Mouse (Mus musculus) cerebellum, postnatal 10 days (tissue): ENCODE measurements around the gene 4931428F04Rik.
"Not testable (repeated sequence)": the region's sequence is repeated elsewhere in the genome, so short reads cannot be mapped to it uniquely, and the experiment has no call there.

Experiments
- DNase-seq, 2 experiments: peaks; one replicate each; pipeline ENCODE4 v3.0.0; 2021; ENCODE audit warnings: mixed read lengths in 2 of 2

4931428F04Rik gene

GRCm38 (mm10) chr8:105260371-105261099 lies 29.1 kb downstream of the 4931428F04Rik start:
- DNase-seq, result no peak

GRCm38 (mm10) chr8:105259721-105260320 lies 29.8 kb downstream of the 4931428F04Rik start:
- DNase-seq, result peak; percentile 86 to 90

DNA sequence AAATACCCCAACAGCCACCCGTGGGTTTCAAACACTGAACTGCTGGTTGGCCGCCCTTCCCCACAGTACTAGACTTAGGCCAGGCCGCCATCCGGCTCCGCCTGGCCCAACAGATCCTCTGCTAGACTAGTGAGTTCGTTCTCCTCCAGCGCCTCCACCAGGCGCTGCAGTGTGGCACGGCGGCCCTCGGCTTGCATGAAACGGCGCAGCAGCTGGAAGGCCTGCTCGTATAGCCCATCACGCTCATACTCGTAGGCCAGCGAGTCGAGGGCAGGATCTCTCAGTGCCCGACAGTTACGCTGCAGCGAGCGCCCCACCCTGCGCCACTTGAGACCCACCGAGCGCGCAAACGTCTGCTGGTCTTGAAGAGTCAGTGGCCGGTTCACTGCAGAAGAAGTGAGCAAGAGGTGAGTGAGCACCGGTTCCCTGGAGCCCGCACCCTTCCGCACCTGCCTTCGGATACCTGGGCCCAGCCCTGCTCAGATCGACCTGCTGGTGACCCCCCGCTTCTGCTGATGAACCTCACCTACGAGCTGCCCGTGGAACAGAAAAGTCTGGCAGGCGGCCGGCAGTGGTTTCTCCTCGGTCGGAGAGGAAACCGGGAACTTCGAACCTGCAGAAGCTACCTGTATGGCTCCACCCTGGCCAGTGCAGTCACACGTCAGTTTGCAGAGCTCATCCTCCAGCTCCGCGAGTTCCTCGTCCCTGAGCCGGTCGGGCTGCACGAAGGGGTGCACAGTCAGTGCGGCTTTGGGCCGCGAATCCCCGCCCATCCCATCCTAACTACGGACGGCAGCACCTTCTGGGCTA lies 30.5 kb downstream of the 4931428F04Rik start:
- peak; percentile 54 to 58 for DNase-seq

DNA sequence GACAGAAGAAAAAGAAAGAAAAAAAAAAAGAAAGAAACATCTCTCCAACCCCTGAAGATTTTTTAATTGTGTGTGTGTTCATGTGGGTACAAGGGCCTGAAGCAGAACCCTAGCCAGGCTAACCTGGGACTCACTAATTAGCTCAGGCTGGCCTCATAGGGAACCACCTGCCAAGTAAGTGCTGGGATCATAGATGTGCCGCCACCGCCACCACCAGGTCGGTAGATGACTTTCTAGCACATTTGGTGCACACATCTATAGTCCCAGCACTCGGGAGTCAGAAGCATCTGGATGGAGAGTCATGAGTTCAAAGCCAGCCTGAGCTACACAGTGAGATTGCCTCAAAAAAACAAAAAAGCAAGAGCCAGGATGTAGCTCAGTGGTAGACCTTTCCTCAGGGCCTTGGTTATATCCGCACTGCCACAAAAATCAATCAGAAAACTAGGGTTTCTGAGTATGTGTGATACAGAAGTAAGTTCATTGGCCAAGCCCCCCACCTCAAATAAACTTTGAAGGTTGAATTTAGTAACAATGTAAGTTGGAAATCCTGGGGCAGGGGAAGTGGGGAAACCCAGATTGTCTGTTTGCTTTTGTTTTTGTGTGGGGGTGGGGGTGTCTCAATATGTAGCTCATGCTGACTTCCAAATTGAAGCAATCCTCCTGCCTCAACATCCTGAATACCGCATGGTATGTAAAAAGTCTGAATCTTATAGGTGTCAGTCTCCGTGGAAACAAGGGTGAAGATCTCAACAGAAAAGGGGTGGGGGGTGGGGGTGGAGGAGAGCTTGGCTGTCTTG lies 32.1 kb downstream of the 4931428F04Rik start:
- DNase-seq, result no peak

DNA sequence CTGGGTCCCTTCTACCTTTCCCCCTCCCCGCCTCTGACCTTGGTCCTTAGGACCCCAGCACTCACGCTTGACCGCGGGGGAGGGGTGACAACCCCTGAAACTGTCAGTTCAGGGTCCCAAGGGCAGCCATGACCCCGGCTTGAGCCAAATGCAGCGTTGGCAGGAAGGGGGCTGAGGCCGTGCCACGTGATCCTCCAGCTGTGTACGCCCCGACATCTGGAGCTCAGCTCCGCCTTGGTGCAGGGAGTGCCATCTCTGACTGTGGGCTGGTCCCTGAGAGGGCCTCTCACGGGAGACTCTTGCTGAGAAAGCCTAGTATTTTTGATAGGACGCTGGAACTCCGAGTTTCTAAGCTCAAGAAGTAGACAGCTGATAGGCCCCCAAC lies 34.7 kb downstream of the 4931428F04Rik start, which contains the start of gene B3gnt9:
TSS of gene B3gnt9 (minus strand) at position 188 of the 385 bp plus-strand sequence.
- DNase-seq, result peak in 1 of 2 experiments; percentile 51

- DNase-seq, result peak; percentile 96 to 97
Measured at GRCm38 (mm10) chr8:105254152-105254965, 35.3 kb downstream of the 4931428F04Rik start.

DNA sequence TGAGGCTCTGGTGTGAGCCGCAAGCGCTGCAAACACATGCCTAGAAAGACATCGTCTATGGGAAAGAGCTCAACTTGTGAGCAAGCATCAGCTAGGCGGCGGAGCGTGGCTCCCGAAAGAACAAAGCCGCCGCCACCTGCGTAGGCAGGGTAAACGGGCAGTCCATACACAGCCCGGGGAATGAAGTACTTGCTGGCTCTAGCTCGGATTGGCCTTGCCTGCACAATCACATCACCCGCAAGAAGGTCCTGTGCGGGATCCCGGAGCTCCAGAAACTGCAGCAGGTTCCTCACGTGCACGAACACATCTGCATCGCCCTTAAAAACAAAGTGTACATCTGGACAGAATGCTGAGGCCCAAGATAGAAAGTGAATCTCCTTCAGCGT lies 35.9 kb downstream of the 4931428F04Rik start:
- peak in 1 of 2 experiments; percentile 39 for DNase-seq

DNA sequence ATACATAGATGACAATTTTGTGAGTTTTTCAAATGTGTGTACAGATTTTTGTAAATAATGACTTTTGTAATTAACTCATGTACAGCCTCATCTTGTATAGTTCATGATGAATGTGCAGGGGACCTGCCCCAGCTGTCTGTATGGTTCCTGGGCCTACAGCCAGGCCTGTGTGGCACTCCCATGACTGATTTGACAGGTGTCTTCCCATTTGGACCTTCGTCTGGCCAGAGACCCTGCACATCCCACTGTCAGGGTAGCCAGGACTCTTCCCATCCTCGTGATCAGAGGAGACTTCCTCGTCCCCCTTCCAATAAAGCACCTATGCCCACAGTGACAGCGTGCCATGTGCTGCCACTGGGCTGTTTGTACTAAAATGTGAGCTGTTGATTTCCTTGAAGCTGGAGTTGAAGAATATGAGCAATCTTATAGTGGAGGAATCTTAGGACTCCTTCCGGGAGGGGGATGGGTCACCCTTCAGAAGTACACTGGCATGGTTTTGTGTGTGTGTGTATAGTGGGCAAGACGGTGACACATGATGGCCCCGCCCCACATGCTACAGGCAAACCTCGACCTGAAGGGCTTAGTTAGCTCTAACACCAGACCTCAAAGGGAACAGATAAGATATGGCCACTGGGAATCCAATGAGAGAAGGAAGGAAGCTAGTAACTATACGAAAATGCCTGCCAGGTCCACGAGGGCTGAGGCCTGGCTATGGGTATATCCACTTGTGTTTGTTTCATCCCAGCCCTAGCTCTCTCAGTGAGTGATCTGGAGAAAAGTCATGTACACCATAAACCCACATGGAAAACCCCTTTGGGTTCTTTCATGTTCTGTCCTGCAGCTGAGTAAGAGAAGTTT lies 36.8 kb downstream of the 4931428F04Rik start:
- no peak for DNase-seq

DNA sequence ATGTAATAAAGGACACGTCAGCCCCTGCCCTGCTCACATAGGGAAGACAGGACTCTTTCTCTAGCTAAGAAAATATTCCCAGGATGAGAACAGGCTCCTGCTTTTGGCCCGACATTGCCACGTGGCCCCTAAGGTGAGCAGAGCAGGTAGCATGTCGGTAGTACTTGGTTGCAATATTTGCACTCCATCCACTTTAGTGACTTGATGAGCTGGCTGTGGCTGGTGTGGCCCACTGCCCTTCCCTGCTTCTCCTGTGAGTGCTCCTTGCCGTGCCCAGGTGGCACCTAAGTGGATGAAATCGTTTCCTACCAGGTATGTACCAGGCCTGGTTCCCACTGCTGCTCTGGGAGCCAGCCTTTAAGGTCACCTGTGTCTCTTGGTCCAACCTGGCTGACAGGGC lies 37.7 kb downstream of the 4931428F04Rik start:
- no peak for DNase-seq

DNA sequence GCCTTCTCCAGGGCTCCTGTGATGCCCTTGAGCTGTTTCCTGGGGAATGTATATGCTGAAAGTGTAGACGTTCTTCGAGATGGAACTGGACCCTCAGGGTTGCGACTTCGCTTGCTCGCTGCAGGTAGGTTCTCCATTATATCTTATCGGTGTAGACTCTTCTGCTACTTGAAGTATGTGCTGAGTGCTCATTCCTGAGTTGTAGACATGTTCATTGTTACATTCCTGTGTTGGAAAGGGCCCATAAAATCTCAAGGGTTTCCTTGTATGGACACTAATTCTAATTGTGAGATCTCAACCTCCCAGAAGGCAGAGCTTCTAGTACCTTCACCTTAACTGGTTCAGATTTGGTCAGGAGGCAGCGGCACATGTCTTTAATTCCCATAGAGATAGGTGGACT lies 48.6 kb downstream of the 4931428F04Rik start:
- DNase-seq, result no peak

GRCm38 (mm10) chr8:105237442-105238142 lies 52.1 kb downstream of the 4931428F04Rik start:
- no peak for DNase-seq

GRCm38 (mm10) chr8:105235206-105235605 lies 54.5 kb downstream of the 4931428F04Rik start:
- DNase-seq, result no peak

- no peak for DNase-seq
Measured at GRCm38 (mm10) chr8:105233126-105233935, 56.3 kb downstream of the 4931428F04Rik start.

DNA sequence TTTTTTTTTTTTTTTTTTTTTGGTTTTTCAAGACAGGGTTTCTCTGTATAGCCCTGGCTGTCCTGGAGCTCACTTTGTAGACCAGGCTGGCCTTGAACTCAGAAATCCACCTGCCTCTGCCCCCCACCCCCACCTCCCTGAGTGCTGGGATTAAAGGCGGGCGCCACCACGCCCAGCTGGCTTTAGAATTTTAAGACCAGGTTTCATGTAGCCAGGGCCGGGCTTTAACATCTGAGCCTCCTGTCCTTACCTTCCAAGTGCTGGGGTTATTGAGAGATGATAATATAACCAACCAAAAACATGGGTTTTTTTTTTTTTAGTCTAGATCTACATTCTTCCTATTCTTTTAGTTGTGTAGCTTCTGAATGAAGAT lies 57.4 kb downstream of the 4931428F04Rik start:
- DNase-seq, result not testable (repeated sequence)

GRCm38 (mm10) chr8:105231503-105232320 lies 58.0 kb downstream of the 4931428F04Rik start:
- no peak for DNase-seq
